Mouse (Mus musculus) ES-Bruce4 (cell line): ENCODE data around the gene Lypd4.

Experiments
- CTCF ChIP-seq: IDR thresholded peaks from one replicate; pipeline ENCODE4 v1.8.1; 2011; ENCODE audit warnings: low read depth, low read length
- EP300 ChIP-seq: IDR thresholded peaks from 2 replicates; pipeline ENCODE4 v1.6.1; 2011; ENCODE audit warnings: low read depth, low read length; ENCODE audit not compliant: insufficient read depth
- POLR2A ChIP-seq: IDR thresholded peaks from one replicate; pipeline ENCODE4 v1.8.1; 2011; ENCODE audit warnings: low read length; ENCODE audit not compliant: insufficient read depth

DNA sequence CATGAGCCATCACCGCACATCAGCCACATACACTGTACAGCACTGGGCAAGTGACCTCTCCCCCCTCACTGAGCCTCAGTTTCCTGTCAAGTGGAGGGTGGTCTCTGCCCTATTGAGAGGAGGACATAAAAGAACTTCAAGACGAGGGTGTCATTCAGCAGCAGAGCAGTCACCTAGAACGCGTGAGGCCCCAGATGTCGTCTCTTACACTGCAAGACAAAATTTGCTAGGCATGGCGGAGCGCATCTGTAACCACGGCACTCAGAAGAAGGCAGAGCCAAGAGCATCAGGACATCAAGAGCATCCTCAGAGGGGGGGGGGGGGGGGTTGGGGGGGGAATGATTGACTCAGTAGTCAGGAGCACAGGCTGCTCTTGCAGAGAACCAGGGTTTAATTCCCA, 26.5 kb upstream of the Lypd4 start:
- TF ChIP-seq CTCF = no peak
- no peak for TF ChIP-seq EP300
- TF ChIP-seq POLR2A = no peak
